Mouse (Mus musculus) G1E (cell line): Measurements from ENCODE around the gene Ccdc85c.

Source experiments
- CTCF ChIP-seq: IDR thresholded peaks from 2 replicates; pipeline ENCODE4 v1.5.1; 2012; ENCODE audit warnings: low read depth, low read length, inconsistent platforms, mixed read lengths
- GATA2 ChIP-seq: IDR thresholded peaks from 2 replicates; pipeline ENCODE4 v1.6.1; 2012; ENCODE audit warnings: low read depth, low read length, inconsistent platforms, borderline replicate concordance
- TAL1 ChIP-seq: conservative IDR thresholded peaks from 2 replicates; pipeline ENCODE4 v1.6.1; 2012; ENCODE audit warnings: low read depth, low read length, inconsistent platforms, mixed read lengths

DNA sequence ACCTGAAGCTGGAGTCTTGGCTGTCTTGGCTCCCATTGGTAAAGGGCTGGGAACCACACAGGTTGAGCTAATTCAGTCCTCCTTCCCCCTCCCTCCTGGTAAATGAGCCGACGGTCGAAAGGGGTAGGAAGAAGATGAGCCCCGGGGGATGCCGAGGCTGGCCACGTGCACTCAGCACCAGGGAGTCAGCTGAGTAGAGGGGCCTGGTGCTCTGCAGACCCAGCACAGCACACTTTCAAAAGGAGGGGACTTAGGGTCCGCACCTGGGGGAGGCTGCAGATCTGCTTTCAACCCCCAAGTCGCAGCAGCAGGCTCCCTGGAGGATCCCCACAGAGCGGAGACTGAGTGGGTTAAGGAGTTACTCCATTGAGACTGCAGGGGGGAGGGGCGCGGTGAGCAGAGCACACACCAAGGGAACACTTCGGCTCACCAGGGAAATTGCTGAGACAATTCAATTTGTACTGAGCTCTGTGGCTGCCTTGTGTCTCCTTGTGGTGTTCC, 2.2 kb upstream of the Ccdc85c start:
- TF ChIP-seq CTCF (no peak), TAL1 (no peak), GATA2 (no peak)
